Mouse (Mus musculus) heart, adult 2 months (tissue): ENCODE measurements around the gene Aunip. TPM values are rescaled to one million over a fixed set of nuclear protein-coding genes. Genes with fewer than 3 reads are reported as not detected.

Experiments
- DNase-seq, 2 experiments: peaks; one replicate each; pipeline ENCODE4 v3.0.0; 2021
- H3K27ac ChIP-seq: fragments of 200-600 bp; 2 replicates; pipeline ENCODE4 v1.8.1; 2022
- H3K27me3 ChIP-seq: fragments of 200-500 bp; 2 replicates; pipeline ENCODE4 v1.6.1; 2012; ENCODE audit warnings: mild to moderate bottlenecking, low read length, inconsistent platforms, mixed read lengths; ENCODE audit not compliant: control insufficient read depth, insufficient read depth
- H3K36me3 ChIP-seq: fragments of 200-500 bp; 2 replicates; pipeline ENCODE4 v1.6.1; 2012; ENCODE audit warnings: low read length, inconsistent platforms; ENCODE audit not compliant: control insufficient read depth, insufficient read depth
- H3K4me1 ChIP-seq: fragments of 200-500 bp; 2 replicates; pipeline ENCODE4 v1.6.1; 2011; ENCODE audit warnings: low read length; ENCODE audit not compliant: control insufficient read depth, insufficient read depth
- H3K4me3 ChIP-seq: fragments of 200-600 bp; 2 replicates; pipeline ENCODE4 v1.8.1; 2022
- H3K79me2 ChIP-seq: fragments of 200-500 bp; replicated peaks from 2 replicates; pipeline ENCODE4 v1.6.1; 2012; ENCODE audit warnings: mild to moderate bottlenecking, inconsistent platforms, low read length, moderate library complexity, mixed read lengths; ENCODE audit not compliant: control insufficient read depth, insufficient read depth
- H3K9ac ChIP-seq: fragments of 200-500 bp; 2 replicates; pipeline ENCODE4 v1.6.1; 2012; ENCODE audit warnings: low read depth, mild to moderate bottlenecking, control low read depth, inconsistent platforms, low read length, mixed read lengths
- CTCF ChIP-seq: fragments of 200-600 bp; IDR thresholded peaks from 2 replicates; pipeline ENCODE4 v1.8.1; 2022; ENCODE audit warnings: antibody characterized with exemption, mild to moderate bottlenecking, moderate library complexity
- EP300 ChIP-seq: fragments of 200-500 bp; IDR thresholded peaks from 2 replicates; pipeline ENCODE4 v1.6.1; 2011; ENCODE audit warnings: low read depth, low read length, control low read depth; ENCODE audit not compliant: insufficient read depth
- POLR2A ChIP-seq: fragments of 200-500 bp; IDR thresholded peaks from 2 replicates; pipeline ENCODE4 v1.6.1; 2011; ENCODE audit warnings: mild to moderate bottlenecking, low read depth, low read length, control low read depth; ENCODE audit not compliant: insufficient read depth
- WGBS: fragments of 180-500 bp; shearing (Covaris S2); methylation state at CpG from one replicate; pipeline ENCODE4 v1.1.7; 2018; 5-methylcytosine and 5-hydroxymethylcytosine counted together
- intact Hi-C: fragments of 180-260 bp; cut with DNase I; formaldehyde crosslinking; loops from one replicate; pipeline ENCODE4 v1.15.1; 2025
- polyA plus RNA-seq: library from polyadenylated mRNA; depleted of rRNA; stranded (reverse); fragments of >200 nt; gene quantifications from 2 replicates; pipeline ENCODE4 v1.2.3, GENCODE M21; 2012
- total RNA-seq, 2 experiments: library from RNA; stranded (reverse); gene quantifications; 2 replicates each; pipeline ENCODE4 v1.2.3; 2021

The Aunip gene
- total and polyA plus RNA-seq, 3 experiments: 0.18 TPM; not detected in 1

DNA sequence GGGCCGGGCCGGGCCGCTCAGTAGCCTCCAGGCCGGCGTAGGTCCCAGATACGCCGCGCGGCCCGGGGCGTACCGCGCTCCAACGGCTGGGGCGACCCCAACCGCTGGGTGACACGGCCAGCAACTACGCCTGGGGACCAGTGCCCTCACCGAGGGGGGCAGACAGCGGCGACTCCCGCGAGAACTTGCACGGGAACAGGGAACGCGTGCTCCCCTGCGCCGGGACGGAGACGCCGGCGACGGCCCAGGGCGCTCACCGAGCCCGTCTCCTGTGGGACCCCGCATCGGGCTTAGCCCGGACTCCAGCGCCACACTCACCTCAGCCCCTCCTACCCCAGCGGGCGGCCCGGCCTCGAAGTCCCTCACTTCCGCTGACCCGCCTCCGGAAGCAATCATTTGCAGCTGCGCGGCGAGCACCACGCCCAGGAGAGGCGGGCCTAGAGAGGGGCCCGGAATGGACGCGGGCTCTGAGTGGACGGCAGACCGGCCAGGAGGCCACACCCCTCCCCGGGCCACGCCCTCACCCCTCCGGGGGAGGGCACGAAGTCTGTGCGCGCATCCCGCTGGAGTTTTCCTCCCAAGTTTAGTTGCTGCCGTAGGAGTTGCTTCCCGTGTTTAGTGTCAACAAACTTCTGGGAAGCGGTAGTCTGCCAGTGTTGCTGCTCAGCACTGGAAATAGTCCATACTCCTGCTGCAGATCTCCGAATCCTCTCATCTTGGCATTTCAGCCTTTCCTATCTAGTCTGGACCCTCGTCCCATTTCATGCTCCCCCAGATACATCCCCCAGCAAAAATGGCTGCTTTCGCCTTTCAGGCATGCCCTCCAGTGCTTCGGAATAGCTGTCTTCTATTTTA is 24.4 kb downstream of the Aunip start, which contains the start of gene Mtfr1l:
Gene Mtfr1l, minus strand, starts transcription at position 456 of the 855 bp plus-strand sequence.
- peak within 1 kb of the TSS; percentile 93 for H3K9ac ChIP-seq
- H3K36me3 ChIP-seq: no peaks in the 10 kb centered on the region
- intact Hi-C loops: no loop called here
- H3K27me3 ChIP-seq: no peaks in the 10 kb centered on the region
- TF ChIP-seq EP300 (no peak), POLR2A (peak; percentile 92), CTCF (0 out of 2 replicates have a peak, but pooled peaks have one; percentile 1)
- under 1% methylated on average over 71 of the region's 71 CpGs for WGBS
- DNase-seq: peak; percentile 99 to 100
- no peaks in the 10 kb centered on the region; the same call in 1 of the 2 replicates for H3K79me2 ChIP-seq
- peak within 1 kb of the TSS; percentile 92 for H3K27ac ChIP-seq
- H3K4me3 ChIP-seq: peak within 1 kb of the TSS; percentile 80
- H3K4me1 ChIP-seq: peaks cover 3% of the 10 kb centered on the region

DNA sequence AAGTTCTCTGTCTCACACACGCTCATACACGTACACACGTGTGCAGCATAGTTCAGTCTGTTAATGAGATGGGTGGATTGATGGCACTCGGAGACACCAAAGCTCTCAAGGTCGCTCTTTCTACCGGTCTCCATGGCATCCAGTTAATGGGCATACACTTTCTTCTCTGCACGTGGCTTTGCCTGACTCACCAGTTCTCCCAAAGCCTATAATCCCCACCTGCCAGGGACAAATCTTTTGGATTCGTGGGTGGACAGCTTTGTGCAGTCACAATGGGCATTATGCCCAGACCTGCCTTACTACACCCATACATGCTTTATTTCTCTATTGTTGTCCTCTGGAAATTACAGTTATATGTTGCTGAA is 25.0 kb downstream of the Aunip start:
- 1% methylated on average over 8 of the region's 8 CpGs for WGBS
- intact Hi-C loops: no loop called here

DNA sequence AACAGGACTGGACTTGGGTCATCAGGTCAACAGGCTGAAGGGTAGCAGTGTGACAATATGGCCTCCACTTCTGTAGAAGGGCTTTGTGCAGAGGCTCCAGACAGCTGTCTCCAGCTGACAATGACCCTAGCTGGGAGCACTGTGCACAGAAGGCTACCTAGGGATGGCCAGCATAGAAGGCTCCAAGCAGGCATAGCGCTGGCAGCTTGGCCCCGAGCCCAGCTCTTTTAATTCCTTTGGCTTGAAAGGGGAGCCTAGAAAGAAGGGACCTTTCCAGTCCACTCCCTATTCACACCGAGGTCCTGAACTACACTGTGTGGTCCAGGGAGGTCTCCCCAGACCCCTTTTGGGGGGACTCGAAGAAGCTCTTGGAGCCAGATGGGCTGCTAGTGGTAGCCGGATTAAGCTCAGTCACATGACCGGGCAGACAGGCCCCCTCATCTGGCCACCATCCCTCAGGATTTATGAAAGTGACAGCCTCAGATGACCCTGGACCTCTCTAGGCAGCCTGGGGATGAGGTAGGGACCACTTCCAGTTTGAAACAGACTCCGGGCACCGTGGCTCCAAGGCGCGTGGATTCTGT is 28.3 kb downstream of the Aunip start:
- intact Hi-C loops: no loop called here
- DNase-seq: no peak

More for the DNA sequence above, 25.0 kb downstream of the Aunip start:
- no peaks in the 10 kb centered on the region; the same call in 1 of the 2 replicates for H3K79me2 ChIP-seq
- peak overlapping the region; percentile 92 for H3K27ac ChIP-seq
- H3K9ac ChIP-seq: peak overlapping the region; percentile 52
- H3K27me3 ChIP-seq: no peaks in the 10 kb centered on the region
- TF ChIP-seq POLR2A: no peak
- no peak for TF ChIP-seq CTCF
- TF ChIP-seq EP300: no peak
- peaks cover 3% of the 10 kb centered on the region for H3K4me1 ChIP-seq
- H3K36me3 ChIP-seq: no peaks in the 10 kb centered on the region
- H3K4me3 ChIP-seq: peak overlapping the region; percentile 80
- no peak for DNase-seq

DNA sequence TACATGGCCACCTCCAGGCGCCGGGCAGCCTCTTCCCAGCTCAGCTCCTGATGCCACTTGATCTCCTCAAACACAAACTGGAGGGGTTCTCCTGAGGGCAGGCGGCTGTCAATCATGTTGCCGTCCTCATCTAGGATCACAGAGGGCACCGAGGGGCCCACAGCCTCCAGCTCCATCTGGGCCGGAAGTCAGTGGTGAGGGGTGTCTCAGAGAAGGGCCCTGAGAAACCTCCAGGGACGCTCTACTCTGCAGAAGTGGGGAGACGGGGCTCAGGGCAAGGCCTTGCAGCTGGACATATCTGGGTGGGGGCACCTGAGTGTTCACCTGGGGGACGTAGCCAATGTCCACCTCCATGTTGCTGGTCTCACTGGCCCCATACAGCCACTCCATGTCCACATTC is 31.9 kb downstream of the Aunip start:
- H3K4me1 ChIP-seq: no peaks in the 10 kb centered on the region; the same call in 1 of the 2 replicates
- H3K27ac ChIP-seq: no peak overlapping the region
- H3K79me2 ChIP-seq: no peaks in the 10 kb centered on the region
- no peaks in the 10 kb centered on the region for H3K27me3 ChIP-seq
- TF ChIP-seq EP300 (no peak), CTCF (no peak), POLR2A (no peak)
- 92% methylated on average over 9 of the region's 9 CpGs for WGBS
- DNase-seq: no peak
- no peak overlapping the region for H3K9ac ChIP-seq
- H3K4me3 ChIP-seq: no peak overlapping the region
- H3K36me3 ChIP-seq: no peaks in the 10 kb centered on the region
- intact Hi-C loops: loop anchor here (1.0 to 10.0 kb wide), 3 partner anchors 172 to 342 kb away; no protein-coding TSS in a partner anchor

More for the DNA sequence above, 28.3 kb downstream of the Aunip start:
- TF ChIP-seq POLR2A (no peak), CTCF (no peak), EP300 (no peak)
- WGBS: 75% methylated on average over 10 of the region's 10 CpGs
- Histone ChIP-seq H3K27ac (no peak overlapping the region), H3K79me2 (no peaks in the 10 kb centered on the region; the same call in 1 of the 2 replicates), H3K36me3 (no peaks in the 10 kb centered on the region), H3K4me1 (peaks cover under 1% of the 10 kb centered on the region; the same call in 1 of the 2 replicates), H3K27me3 (no peaks in the 10 kb centered on the region), H3K9ac (no peak overlapping the region), H3K4me3 (no peak overlapping the region)

DNA sequence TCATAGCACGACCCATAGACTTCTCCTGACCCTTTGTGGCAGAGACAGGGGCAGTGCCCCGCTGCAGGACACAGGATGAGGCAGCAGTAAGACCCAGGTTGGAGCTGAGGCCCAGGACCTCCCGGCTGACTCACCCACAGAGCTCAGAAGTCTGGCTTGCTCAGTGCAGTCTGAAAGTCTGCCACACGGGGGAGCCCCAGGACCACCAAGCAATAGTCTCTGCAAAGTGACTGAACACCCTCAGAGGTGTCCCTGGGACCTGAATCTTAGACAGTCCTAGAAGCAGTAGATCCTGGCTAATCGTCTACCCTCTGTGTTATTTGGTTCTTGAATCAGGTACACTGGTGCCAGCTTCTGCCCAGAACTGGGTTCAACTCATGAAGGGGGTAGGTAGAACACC is 32.5 kb downstream of the Aunip start:
- intact Hi-C loops: loop anchor here (1.0 to 10.0 kb wide), 3 partner anchors 171 to 342 kb away; no protein-coding TSS in a partner anchor
- H3K79me2 ChIP-seq: no peaks in the 10 kb centered on the region
- peaks cover 3% of the 10 kb centered on the region for H3K4me1 ChIP-seq
- H3K27ac ChIP-seq: no peak overlapping the region
- DNase-seq: peak; percentile 86 to 96
- H3K27me3 ChIP-seq: no peaks in the 10 kb centered on the region
- WGBS: 10% methylated on average over 5 of the region's 5 CpGs
- H3K36me3 ChIP-seq: no peaks in the 10 kb centered on the region
- H3K9ac ChIP-seq: no peak overlapping the region
- H3K4me3 ChIP-seq: no peak overlapping the region
- TF ChIP-seq POLR2A: no peak
- peak; percentile 96 for TF ChIP-seq EP300
